Mouse (Mus musculus) liver, embryonic 14.5 days (tissue): ENCODE measurements around the gene Btnl4. TPM values are rescaled to one million over a fixed set of nuclear protein-coding genes. Genes with fewer than 3 reads are reported as not detected.

ENCODE experiments used
- ATAC-seq: fragments of 200-750 bp; cut with Nextera tagmentation; 2 replicates; pipeline ENCODE4 v1.8.0; 2017; ENCODE audit warnings: moderate number of reproducible peaks, mild to moderate bottlenecking, moderate library complexity; ENCODE audit not compliant: insufficient read depth
- DNase-seq, 3 experiments: peaks; one replicate each; pipeline ENCODE4 v3.0.0-alpha.2; 2012 to 2013; ENCODE audit warnings: low read depth in 3 of 3, low spot score in 3 of 3
- H3K27ac ChIP-seq: fragments of 300-500 bp; sonication (generic); 2 replicates; pipeline ENCODE4 v1.5.1; 2014; ENCODE audit warnings: moderate library complexity, mild to moderate bottlenecking, control low read depth, inconsistent platforms
- H3K27me3 ChIP-seq: fragments of 300-500 bp; sonication (generic); 2 replicates; pipeline ENCODE4 v1.6.1; 2014; ENCODE audit warnings: mild to moderate bottlenecking, low read length, moderate library complexity; ENCODE audit not compliant: control insufficient read depth, insufficient read depth
- H3K36me3 ChIP-seq: fragments of 300-500 bp; sonication (generic); replicated peaks from 2 replicates; pipeline ENCODE4 v1.6.1; 2014; ENCODE audit warnings: low read depth; ENCODE audit not compliant: control insufficient read depth, insufficient read depth
- H3K4me1 ChIP-seq, 2 experiments: fragments of 200-500 bp in 1 of 2; fragments of 300-500 bp in 1 of 2; sonication (generic) in 1 of 2; replicated peaks; 2 replicates each; pipeline ENCODE4 v1.6.1; 2012 to 2014; ENCODE audit warnings: antibody characterized with exemption in 1 of 2, inconsistent platforms in 1 of 2, low read length in 1 of 2; ENCODE audit not compliant: control insufficient read depth in 2 of 2, insufficient read depth in 2 of 2
- H3K4me2 ChIP-seq: fragments of 300-500 bp; sonication (generic); 2 replicates; pipeline ENCODE4 v1.6.1; 2014; ENCODE audit warnings: low read depth, mild to moderate bottlenecking, control low read depth, moderate library complexity
- H3K4me3 ChIP-seq, 2 experiments: fragments of 200-500 bp in 1 of 2; fragments of 300-500 bp in 1 of 2; sonication (generic) in 1 of 2; 2 replicates each; pipeline ENCODE4 v1.5.1; 2012 to 2014; ENCODE audit warnings: low read depth in 2 of 2, low read length in 2 of 2, mild to moderate bottlenecking in 2 of 2, control low read depth in 1 of 2, inconsistent platforms in 1 of 2, moderate library complexity in 1 of 2; ENCODE audit not compliant: insufficient read depth in 1 of 2
- H3K9ac ChIP-seq: fragments of 300-500 bp; sonication (generic); replicated peaks from 2 replicates; pipeline ENCODE4 v1.6.1; 2014; ENCODE audit warnings: mild to moderate bottlenecking, control low read depth, moderate library complexity
- H3K9me3 ChIP-seq: fragments of 300-500 bp; sonication (generic); 2 replicates; pipeline ENCODE4 v1.6.1; 2016; ENCODE audit warnings: low read length, mixed read lengths; ENCODE audit not compliant: control insufficient read depth
- CTCF ChIP-seq: IDR thresholded peaks from 2 replicates; pipeline ENCODE4 v1.5.1; 2016; ENCODE audit warnings: antibody characterized with exemption, low read depth, control low read depth
- EP300 ChIP-seq: IDR thresholded peaks from 2 replicates; pipeline ENCODE4 v1.6.1; 2016; ENCODE audit warnings: antibody characterized with exemption, low read depth
- WGBS: fragments of 180-500 bp; shearing (Covaris S2); extraction: QIAGEN DNeasy Blood & Tissue Kit; methylation state at CpG from one replicate; pipeline ENCODE4 v1.1.7; 2014; ENCODE audit not compliant: insufficient replicate concordance; 5-methylcytosine and 5-hydroxymethylcytosine counted together
- polyA plus RNA-seq, 2 experiments: library from polyadenylated mRNA; depleted of rRNA in 1 of 2; stranded (reverse) in 1 of 2; unstranded in 1 of 2; fragments of >200 nt; fragmentation: Nextera tagmentation in 1 of 2; extraction: Ambion mirVana in 1 of 2; gene quantifications; 2 replicates each; pipeline versions ENCODE4 v1.2.1 to v1.2.3; 2012 to 2014

Btnl4 gene
- polyA plus RNA-seq, 2 experiments: not detected

- DNase-seq (peak in 1 of 3 experiments; percentile 6), ATAC-seq (no peak)
- H3K9ac ChIP-seq: no peak overlapping the region
- H3K4me2 ChIP-seq: peak overlapping the region; percentile 14
- WGBS: 15% methylated on average over 4 of the region's 4 CpGs
- H3K27me3 ChIP-seq: no peaks in the 10 kb centered on the region
- peaks cover 0 to 34% of the 10 kb centered on the region in 2 experiments; a peak in 2 of 4 replicates for H3K4me1 ChIP-seq
- no peak overlapping the region for H3K27ac ChIP-seq
- H3K4me3 ChIP-seq: no peak overlapping the region
- H3K36me3 ChIP-seq: no peaks in the 10 kb centered on the region
- TF ChIP-seq EP300 (peak; percentile 25; the same call in 1 of the 2 replicates), CTCF (no peak)
- H3K9me3 ChIP-seq: no peaks in the 10 kb centered on the region
Measured at GRCm38 (mm10) chr17:34457668-34458067, 19.4 kb downstream of the Btnl4 start.

- H3K27me3 ChIP-seq: no peaks in the 10 kb centered on the region
- peaks cover 0 to 10% of the 10 kb centered on the region in 2 experiments; a peak in 3 of 4 replicates for H3K4me1 ChIP-seq
- no peak overlapping the region for H3K4me3 ChIP-seq
- H3K9me3 ChIP-seq: no peaks in the 10 kb centered on the region
- no peak for TF ChIP-seq EP300
- TF ChIP-seq CTCF: no peak
- H3K27ac ChIP-seq: no peak overlapping the region
- DNase-seq: no peak
- no peaks in the 10 kb centered on the region for H3K36me3 ChIP-seq
- H3K9ac ChIP-seq: peak overlapping the region; percentile 31; the same call in 1 of the 2 replicates
- 6% methylated on average over 6 of the region's 6 CpGs for WGBS
- peak overlapping the region; percentile 43 for H3K4me2 ChIP-seq
- peak; percentile 71 for ATAC-seq
Measured at GRCm38 (mm10) chr17:34448473-34449041, 28.6 kb downstream of the Btnl4 start.

- Histone ChIP-seq H3K9ac (no peak overlapping the region), H3K36me3 (no peaks in the 10 kb centered on the region), H3K4me1 (no peaks in the 10 kb centered on the region), H3K4me2 (no peak overlapping the region), H3K4me3 (no peak overlapping the region), H3K9me3 (no peaks in the 10 kb centered on the region), H3K27me3 (no peaks in the 10 kb centered on the region), H3K27ac (no peak overlapping the region)
- WGBS: 81% methylated on average over 7 of the region's 7 CpGs
- ATAC-seq: no peak
- DNase-seq: no peak
- TF ChIP-seq CTCF (no peak), EP300 (no peak)
Measured at GRCm38 (mm10) chr17:34441990-34442389, 35.1 kb downstream of the Btnl4 start.

- no peaks in the 10 kb centered on the region for H3K36me3 ChIP-seq
- 24% methylated on average over 3 of the region's 3 CpGs for WGBS
- ATAC-seq (no peak), DNase-seq (no peak)
- TF ChIP-seq CTCF: peak; percentile 59
- TF ChIP-seq EP300: no peak
- no peak overlapping the region for H3K4me3 ChIP-seq
- H3K27me3 ChIP-seq: no peaks in the 10 kb centered on the region
- no peak overlapping the region for H3K27ac ChIP-seq
- H3K9ac ChIP-seq: no peak overlapping the region
- H3K9me3 ChIP-seq: no peaks in the 10 kb centered on the region
- no peak overlapping the region for H3K4me2 ChIP-seq
- no peaks in the 10 kb centered on the region for H3K4me1 ChIP-seq
Measured at GRCm38 (mm10) chr17:34439795-34440194, 37.3 kb downstream of the Btnl4 start.

- Histone ChIP-seq H3K4me1 (no peaks in the 10 kb centered on the region), H3K9me3 (no peaks in the 10 kb centered on the region), H3K4me2 (no peak overlapping the region), H3K9ac (no peak overlapping the region), H3K4me3 (no peak overlapping the region), H3K36me3 (no peaks in the 10 kb centered on the region), H3K27ac (no peak overlapping the region), H3K27me3 (no peaks in the 10 kb centered on the region)
- no peak for DNase-seq
- ATAC-seq: no peak
- TF ChIP-seq EP300: no peak
- no peak for TF ChIP-seq CTCF
- WGBS: 38% methylated on average over 1 of the region's 1 CpGs
Measured at GRCm38 (mm10) chr17:34438588-34438987, 38.5 kb downstream of the Btnl4 start.
